Mouse (Mus musculus): Measurements from ENCODE around the gene Cyb561d1.

DNA sequence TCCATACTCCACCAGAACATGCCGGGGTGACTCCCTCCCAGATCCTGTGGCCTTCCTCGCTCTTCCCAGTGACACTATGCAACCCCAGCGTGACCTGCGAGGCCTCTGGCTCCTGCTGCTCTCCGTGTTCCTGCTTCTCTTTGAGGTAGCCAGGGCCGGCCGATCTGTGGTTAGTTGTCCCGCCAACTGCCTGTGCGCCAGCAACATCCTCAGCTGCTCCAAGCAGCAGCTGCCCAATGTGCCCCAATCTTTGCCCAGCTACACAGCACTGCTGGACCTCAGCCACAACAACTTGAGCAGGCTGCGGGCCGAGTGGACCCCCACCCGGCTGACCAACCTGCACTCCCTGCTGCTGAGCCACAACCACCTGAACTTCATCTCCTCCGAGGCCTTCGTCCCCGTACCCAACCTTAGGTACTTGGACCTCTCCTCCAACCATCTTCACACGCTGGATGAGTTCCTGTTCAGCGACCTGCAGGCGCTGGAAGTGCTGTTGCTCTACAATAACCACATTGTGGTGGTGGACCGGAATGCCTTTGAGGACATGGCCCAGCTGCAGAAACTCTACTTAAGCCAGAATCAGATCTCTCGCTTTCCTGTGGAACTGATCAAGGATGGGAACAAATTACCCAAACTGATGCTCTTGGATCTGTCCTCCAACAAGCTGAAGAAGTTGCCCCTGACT is 13.8 kb downstream of the Cyb561d1 start:
- TF ChIP-seq POLR2A (IDR thresholded peaks at IDR 0.05; ENCODE audit: borderline replicate concordance, extremely low read depth, low read depth, low read length) (no peak), CTCF (IDR thresholded peaks at IDR 0.05; ENCODE audit: insufficient read depth, low read length) (no peak)

All from lung, adult 2 months (tissue).